Mouse (Mus musculus) liver, embryonic 14.5 days (tissue): ENCODE measurements around the gene Crebl2.

Source experiments
- CTCF ChIP-seq: IDR thresholded peaks from 2 replicates; pipeline ENCODE4 v1.5.1; 2016; ENCODE audit warnings: antibody characterized with exemption, low read depth, control low read depth
- EP300 ChIP-seq: IDR thresholded peaks from 2 replicates; pipeline ENCODE4 v1.6.1; 2016; ENCODE audit warnings: antibody characterized with exemption, low read depth

- TF ChIP-seq CTCF (no peak), EP300 (no peak)
Observed at GRCm38 (mm10) chr6:134830776-134831175, 822 bp downstream of the Crebl2 start.
